Mouse (Mus musculus) spleen, adult 10 weeks (tissue): ENCODE data around the gene Xlr. TPM values are rescaled to one million over a fixed set of nuclear protein-coding genes. Genes with fewer than 3 reads are reported as not detected.

Experiments
- polyA plus RNA-seq: library from polyadenylated mRNA; stranded (reverse); fragments of 350-450 nt; fragmentation: Illumina TruSeq; extraction: RNeasy Lipid Tissue Mini Kit (QIAGEN cat#74804); gene quantifications from one replicate; pipeline ENCODE4 v1.2.3, GENCODE M21; 2015; ENCODE audit warnings: low replicate concordance; ENCODE audit not compliant: insufficient read depth

The Xlr gene
- polyA plus RNA-seq: 9.3 TPM

DNA sequence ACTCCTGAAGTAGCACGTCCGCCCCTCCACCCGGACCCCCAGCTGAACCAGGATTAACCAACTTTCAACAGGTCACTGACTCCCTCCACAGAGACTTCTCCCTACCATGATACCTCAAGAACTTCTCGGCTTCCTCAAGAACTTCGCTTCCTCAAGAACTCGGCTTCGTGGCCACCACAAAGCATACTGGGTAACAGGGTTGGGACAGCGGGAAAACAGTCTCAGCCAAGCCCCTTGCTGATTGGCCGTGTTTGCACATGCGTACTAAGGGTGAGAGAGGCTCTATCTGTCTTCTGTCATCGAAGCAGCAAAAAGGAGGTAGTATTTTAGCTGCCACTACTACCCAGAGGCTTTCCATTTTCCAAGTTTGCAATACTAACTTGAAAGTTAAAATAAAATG, at the start of gene Xlr:
Gene Xlr (minus strand): TSS at position 188 of the 400 bp plus-strand sequence.

DNA sequence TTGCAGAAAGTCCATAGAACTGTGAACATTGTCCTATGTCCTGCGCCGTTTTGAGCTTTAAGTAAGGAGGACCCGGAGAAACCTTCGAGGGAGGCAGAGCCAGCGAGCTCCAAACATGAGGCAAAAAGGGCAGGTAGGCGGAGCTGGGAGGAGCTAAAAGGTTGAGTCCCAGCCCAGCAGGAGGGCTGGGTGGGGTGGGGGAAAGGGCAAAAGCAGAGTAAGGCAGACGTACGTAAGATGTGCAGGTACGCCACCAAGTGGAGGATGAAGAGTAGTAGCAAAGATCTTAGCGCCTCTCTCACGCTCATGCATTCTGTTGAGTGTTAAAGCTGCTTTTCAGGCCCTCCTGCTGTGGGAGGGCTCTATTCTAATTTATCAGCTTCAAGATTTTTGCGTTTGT, 21.2 kb downstream of the Xlr start, which contains the start of gene Zfp36l3:
Gene Zfp36l3 (minus strand): TSS at position 119 of the 400 bp plus-strand sequence.

DNA sequence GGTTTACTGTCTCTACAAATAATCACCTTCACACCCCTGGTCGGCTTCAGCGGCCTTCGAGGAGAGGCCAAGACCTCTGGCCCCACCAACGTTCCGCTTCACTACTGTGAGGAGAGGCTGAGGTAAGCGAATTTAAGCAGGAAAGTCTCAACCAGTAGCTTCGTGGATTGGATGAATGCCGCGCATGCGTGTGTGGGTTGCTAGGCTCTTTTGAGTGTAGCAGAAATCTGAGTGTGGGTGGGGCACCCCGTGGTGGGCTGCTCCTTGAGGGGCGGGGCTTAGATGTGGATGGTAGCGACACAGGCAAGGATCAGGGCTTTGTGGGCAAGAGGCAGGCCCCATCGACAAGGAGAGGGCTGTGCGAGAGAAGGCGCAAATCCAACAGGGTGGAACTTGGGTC, 39.8 kb downstream of the Xlr start, which contains the start of gene 1700013H16Rik:
Gene 1700013H16Rik (minus strand): TSS at position 96 of the 400 bp plus-strand sequence.

Other genes with a start within 250 kb of the Xlr start
- gene Rtl8c, start 189.7 kb downstream of the Xlr start, polyA plus RNA-seq: 17.4 TPM
- gene Gm14597, start 188.7 kb downstream of the Xlr start, polyA plus RNA-seq: not detected
- 10.6 TPM for gene Rtl8a, start 154.0 kb downstream of the Xlr start, polyA plus RNA-seq
- 7.4 TPM for gene Rtl8b, start 127.3 kb downstream of the Xlr start, polyA plus RNA-seq
- not detected for gene 4930502E18Rik, start 72.9 kb downstream of the Xlr start, polyA plus RNA-seq
- gene 1700013H16Rik, start 39.9 kb downstream of the Xlr start, polyA plus RNA-seq: not detected
- not detected for gene Zfp36l3, start 21.3 kb downstream of the Xlr start, polyA plus RNA-seq